Mouse (Mus musculus): ENCODE data around the gene Mrpl51. TPM values are rescaled to one million over a fixed set of nuclear protein-coding genes. Genes with fewer than 3 reads are reported as not detected.

Mrpl51 gene
- total and polyA plus RNA-seq, 2 experiments, result 44.0 to 69.8 TPM

- no peaks in the 10 kb centered on the region for H3K79me2 ChIP-seq (ENCODE audit: control insufficient read depth, insufficient read depth, low read length)
- no peak for DNase-seq (ENCODE audit: extremely low read depth, low read depth, low spot score)
- H3K9ac ChIP-seq (ENCODE audit: low read depth, low read length), result no peak overlapping the region
- peaks cover 13% of the 10 kb centered on the region; the same call in 1 of the 2 replicates for H3K36me3 ChIP-seq (ENCODE audit: control insufficient read depth, insufficient read depth, low read length)
- WGBS, result 91% methylated on average over 3 of the region's 3 CpGs
- no peak for TF ChIP-seq POLR2A (IDR thresholded peaks at IDR 0.05; ENCODE audit: extremely low read depth, insufficient read depth, low read length)
- TF ChIP-seq CTCF (IDR thresholded peaks at IDR 0.05; ENCODE audit: low read depth, low read length), result no peak
- no peak overlapping the region for H3K27ac ChIP-seq (replicated peaks; ENCODE audit: insufficient read depth, low read depth, low read length)
- no peak overlapping the region for H3K4me3 ChIP-seq (ENCODE audit: insufficient read depth, low read depth, low read length)
- no peaks in the 10 kb centered on the region for H3K27me3 ChIP-seq (ENCODE audit: control insufficient read depth, insufficient read depth, low read length)
- H3K4me1 ChIP-seq (ENCODE audit: control insufficient read depth, insufficient read depth, low read length), result peaks cover 2% of the 10 kb centered on the region
Measured at GRCm38 (mm10) chr6:125196301-125196700, 4.7 kb downstream of the Mrpl51 start.

GRCm38 (mm10) chr6:125197166-125197565, 5.6 kb downstream of the Mrpl51 start:
- Histone ChIP-seq H3K4me1 (ENCODE audit: control insufficient read depth, insufficient read depth, low read length) (peaks cover 2% of the 10 kb centered on the region), H3K79me2 (ENCODE audit: control insufficient read depth, insufficient read depth, low read length) (no peaks in the 10 kb centered on the region), H3K9ac (ENCODE audit: low read depth, low read length) (no peak overlapping the region), H3K27me3 (ENCODE audit: control insufficient read depth, insufficient read depth, low read length) (no peaks in the 10 kb centered on the region), H3K4me3 (ENCODE audit: insufficient read depth, low read depth, low read length) (no peak overlapping the region), H3K27ac (replicated peaks; ENCODE audit: insufficient read depth, low read depth, low read length) (no peak overlapping the region), H3K36me3 (ENCODE audit: control insufficient read depth, insufficient read depth, low read length) (peaks cover 13% of the 10 kb centered on the region; the same call in 1 of the 2 replicates)
- WGBS, result 88% methylated on average over 5 of the region's 5 CpGs
- DNase-seq (ENCODE audit: extremely low read depth, low read depth, low spot score), result no peak
- TF ChIP-seq POLR2A (IDR thresholded peaks at IDR 0.05; ENCODE audit: extremely low read depth, insufficient read depth, low read length), result no peak
- TF ChIP-seq CTCF (IDR thresholded peaks at IDR 0.05; ENCODE audit: low read depth, low read length), result no peak

GRCm38 (mm10) chr6:125210436-125210835, 18.8 kb downstream of the Mrpl51 start:
- H3K36me3 ChIP-seq (ENCODE audit: control insufficient read depth, insufficient read depth, low read length), result no peaks in the 10 kb centered on the region
- H3K27ac ChIP-seq (replicated peaks; ENCODE audit: insufficient read depth, low read depth, low read length), result no peak overlapping the region

GRCm38 (mm10) chr6:125212621-125213020, 21.0 kb downstream of the Mrpl51 start:
- no peak for TF ChIP-seq POLR2A (IDR thresholded peaks at IDR 0.05; ENCODE audit: extremely low read depth, insufficient read depth, low read length)
- no peak for TF ChIP-seq CTCF (IDR thresholded peaks at IDR 0.05; ENCODE audit: low read depth, low read length)

More at GRCm38 (mm10) chr6:125210436-125210835, 18.8 kb downstream of the Mrpl51 start:
- 90% methylated on average over 1 of the region's 1 CpGs for WGBS
- Histone ChIP-seq H3K4me3 (ENCODE audit: insufficient read depth, low read depth, low read length) (no peak overlapping the region), H3K4me1 (ENCODE audit: control insufficient read depth, insufficient read depth, low read length) (no peaks in the 10 kb centered on the region), H3K79me2 (ENCODE audit: control insufficient read depth, insufficient read depth, low read length) (no peaks in the 10 kb centered on the region), H3K27me3 (ENCODE audit: control insufficient read depth, insufficient read depth, low read length) (no peaks in the 10 kb centered on the region), H3K9ac (ENCODE audit: low read depth, low read length) (no peak overlapping the region)
- DNase-seq (ENCODE audit: extremely low read depth, low read depth, low spot score), result no peak
- TF ChIP-seq CTCF (IDR thresholded peaks at IDR 0.05; ENCODE audit: low read depth, low read length) (no peak), POLR2A (IDR thresholded peaks at IDR 0.05; ENCODE audit: extremely low read depth, insufficient read depth, low read length) (no peak)

GRCm38 (mm10) chr6:125213129-125213528, 21.5 kb downstream of the Mrpl51 start:
- no peak overlapping the region for H3K27ac ChIP-seq (replicated peaks; ENCODE audit: insufficient read depth, low read depth, low read length)
- H3K9ac ChIP-seq (ENCODE audit: low read depth, low read length), result no peak overlapping the region
- WGBS, result 75% methylated on average over 6 of the region's 6 CpGs
- H3K4me3 ChIP-seq (ENCODE audit: insufficient read depth, low read depth, low read length), result no peak overlapping the region
- no peaks in the 10 kb centered on the region for H3K79me2 ChIP-seq (ENCODE audit: control insufficient read depth, insufficient read depth, low read length)
- 0 out of 2 replicates have a peak, but pooled peaks cover 3% of the 10 kb centered on the region for H3K4me1 ChIP-seq (ENCODE audit: control insufficient read depth, insufficient read depth, low read length)
- H3K36me3 ChIP-seq (ENCODE audit: control insufficient read depth, insufficient read depth, low read length), result no peaks in the 10 kb centered on the region
- TF ChIP-seq POLR2A (IDR thresholded peaks at IDR 0.05; ENCODE audit: extremely low read depth, insufficient read depth, low read length), result no peak
- no peak for TF ChIP-seq CTCF (IDR thresholded peaks at IDR 0.05; ENCODE audit: low read depth, low read length)
- DNase-seq (ENCODE audit: extremely low read depth, low read depth, low spot score), result no peak
- H3K27me3 ChIP-seq (ENCODE audit: control insufficient read depth, insufficient read depth, low read length), result no peaks in the 10 kb centered on the region

More at GRCm38 (mm10) chr6:125212621-125213020, 21.0 kb downstream of the Mrpl51 start:
- WGBS, result 39% methylated on average over 2 of the region's 2 CpGs
- H3K4me1 ChIP-seq (ENCODE audit: control insufficient read depth, insufficient read depth, low read length), result 0 out of 2 replicates have a peak, but pooled peaks cover 3% of the 10 kb centered on the region
- H3K79me2 ChIP-seq (ENCODE audit: control insufficient read depth, insufficient read depth, low read length), result no peaks in the 10 kb centered on the region
- no peaks in the 10 kb centered on the region for H3K27me3 ChIP-seq (ENCODE audit: control insufficient read depth, insufficient read depth, low read length)
- H3K36me3 ChIP-seq (ENCODE audit: control insufficient read depth, insufficient read depth, low read length), result no peaks in the 10 kb centered on the region
- no peak overlapping the region for H3K4me3 ChIP-seq (ENCODE audit: insufficient read depth, low read depth, low read length)
- no peak for DNase-seq (ENCODE audit: extremely low read depth, low read depth, low spot score)
- H3K9ac ChIP-seq (ENCODE audit: low read depth, low read length), result no peak overlapping the region
- no peak overlapping the region for H3K27ac ChIP-seq (replicated peaks; ENCODE audit: insufficient read depth, low read depth, low read length)

- 0 out of 2 replicates have a peak, but pooled peaks cover 3% of the 10 kb centered on the region for H3K4me1 ChIP-seq (ENCODE audit: control insufficient read depth, insufficient read depth, low read length)
- no peak overlapping the region for H3K27ac ChIP-seq (replicated peaks; ENCODE audit: insufficient read depth, low read depth, low read length)
- no peaks in the 10 kb centered on the region for H3K36me3 ChIP-seq (ENCODE audit: control insufficient read depth, insufficient read depth, low read length)
- DNase-seq (ENCODE audit: extremely low read depth, low read depth, low spot score), result no peak
- WGBS, result 78% methylated on average over 6 of the region's 6 CpGs
- no peak overlapping the region for H3K4me3 ChIP-seq (ENCODE audit: insufficient read depth, low read depth, low read length)
- H3K9ac ChIP-seq (ENCODE audit: low read depth, low read length), result no peak overlapping the region
- TF ChIP-seq POLR2A (IDR thresholded peaks at IDR 0.05; ENCODE audit: extremely low read depth, insufficient read depth, low read length) (no peak), CTCF (IDR thresholded peaks at IDR 0.05; ENCODE audit: low read depth, low read length) (no peak)
- no peaks in the 10 kb centered on the region for H3K27me3 ChIP-seq (ENCODE audit: control insufficient read depth, insufficient read depth, low read length)
- no peaks in the 10 kb centered on the region for H3K79me2 ChIP-seq (ENCODE audit: control insufficient read depth, insufficient read depth, low read length)
Measured at GRCm38 (mm10) chr6:125213715-125214114, 22.1 kb downstream of the Mrpl51 start.

Measured in liver, adult 2 months (tissue).